In genomic region chr8:70597417-70598272, GRCm38 (mm10) we compare ENCODE assay signal across 8 mouse cellular contexts. TPM values are rescaled to one million over a fixed set of nuclear protein-coding genes. Genes with fewer than 3 reads are reported as not detected.
DNase-seq lines count a peak whose midpoint lies in the region; ATAC-seq lines count a peak whose summit lies in the region.
"Had no signal": no experiment of that assay in that cellular context is flagged by ENCODE, and none has a peak within 500 bp of the region (broad histone marks: within the 10 kb centered on the region; RNA-seq: fewer than 3 reads in every experiment).

No protein-coding gene starts in this region.

- H3K4me2 ChIP-seq in lung, embryonic 15.5 days = peak overlapping the region; percentile 82
- peak overlapping the region; percentile 90 for H3K4me2 ChIP-seq in forebrain, embryonic 15.5 days (replicated peaks)
- H3K4me2 ChIP-seq in limb, embryonic 13.5 days (replicated peaks) = peak overlapping the region; percentile 89
- H3K4me2 ChIP-seq in stomach, embryonic 16.5 days (ENCODE audit: low read depth, low read length) = peak overlapping the region; percentile 79

- 19% methylated on average over 60 of the region's 68 CpGs for WGBS in lung, embryonic 15.5 days
- WGBS in forebrain, embryonic 15.5 days = 6% methylated on average over 66 of the region's 68 CpGs
- 6% methylated on average over 55 of the region's 68 CpGs for WGBS in limb, embryonic 13.5 days
- 22% methylated on average over 63 of the region's 68 CpGs for WGBS in stomach, embryonic 16.5 days

- no peak for ATAC-seq in lung, embryonic 15.5 days (ENCODE audit: borderline replicate concordance, extremely low read depth, low FRiP score, low TSS enrichment)
- ATAC-seq in forebrain, embryonic 15.5 days (replicated peaks) = no peak
- no peak for ATAC-seq in limb, embryonic 13.5 days (ENCODE audit: low FRiP score, low read depth)
- no peak for ATAC-seq in stomach, embryonic 16.5 days (ENCODE audit: insufficient read depth, low FRiP score)

- DNase-seq in lung, postnatal 36 days = no peak
- no peak for DNase-seq in layer of hippocampus, adult 18-20 months (ENCODE audit: low spot score in 2 of 2)
- no peak for DNase-seq in adipocyte (ENCODE audit: low spot score)

- no peaks in the 10 kb centered on the region for H3K9me3 ChIP-seq in lung, embryonic 15.5 days
- no peaks in the 10 kb centered on the region for H3K9me3 ChIP-seq in forebrain, embryonic 15.5 days
- H3K9me3 ChIP-seq in limb, embryonic 13.5 days = peaks cover 5% of the 10 kb centered on the region; the same call in 1 of the 2 replicates
- H3K9me3 ChIP-seq in stomach, embryonic 16.5 days (replicated peaks; ENCODE audit: control insufficient read depth, low read length) = no peaks in the 10 kb centered on the region

- peak overlapping the region; percentile 49 for H3K4me3 ChIP-seq in lung, embryonic 15.5 days
- peak overlapping the region; percentile 49 for H3K4me3 ChIP-seq in forebrain, embryonic 15.5 days
- H3K4me3 ChIP-seq in limb, embryonic 13.5 days = peak overlapping the region; percentile 57
- peak overlapping the region; percentile 47 for H3K4me3 ChIP-seq in stomach, embryonic 16.5 days (replicated peaks; ENCODE audit: low read length)

- H3K27ac ChIP-seq in lung, embryonic 15.5 days = peak overlapping the region; percentile 12; the same call in 1 of the 2 replicates
- H3K27ac ChIP-seq in forebrain, embryonic 15.5 days (replicated peaks) = peak overlapping the region; percentile 16; the same call in 1 of the 2 replicates
- peak overlapping the region; percentile 55; the same call in 1 of the 2 replicates for H3K27ac ChIP-seq in limb, embryonic 13.5 days
- no peak overlapping the region for H3K27ac ChIP-seq in stomach, embryonic 16.5 days (ENCODE audit: low read length)

- H3K36me3 ChIP-seq in lung, embryonic 15.5 days = peaks cover 28% of the 10 kb centered on the region
- 0 out of 2 replicates have a peak, but pooled peaks cover 2% of the 10 kb centered on the region for H3K36me3 ChIP-seq in forebrain, embryonic 15.5 days
- peaks cover 40% of the 10 kb centered on the region for H3K36me3 ChIP-seq in limb, embryonic 13.5 days
- H3K36me3 ChIP-seq in stomach, embryonic 16.5 days (ENCODE audit: control insufficient read depth, insufficient read depth, low read length) = peaks cover 12% of the 10 kb centered on the region

- H3K4me1 ChIP-seq in lung, embryonic 15.5 days = peaks cover 82% of the 10 kb centered on the region
- H3K4me1 ChIP-seq in forebrain, embryonic 15.5 days = peaks cover 68% of the 10 kb centered on the region
- H3K4me1 ChIP-seq in limb, embryonic 13.5 days = peaks cover 80% of the 10 kb centered on the region
- H3K4me1 ChIP-seq in stomach, embryonic 16.5 days (ENCODE audit: control insufficient read depth, insufficient read depth, low read length) = peaks cover 72% of the 10 kb centered on the region

- no peaks in the 10 kb centered on the region for H3K27me3 ChIP-seq in lung, embryonic 15.5 days
- H3K27me3 ChIP-seq in forebrain, embryonic 15.5 days = no peaks in the 10 kb centered on the region
- H3K27me3 ChIP-seq in limb, embryonic 13.5 days = no peaks in the 10 kb centered on the region
- H3K27me3 ChIP-seq in stomach, embryonic 16.5 days (ENCODE audit: control insufficient read depth, insufficient read depth, low read length) = no peaks in the 10 kb centered on the region

- peak overlapping the region; percentile 69 for H3K9ac ChIP-seq in lung, embryonic 15.5 days
- H3K9ac ChIP-seq in forebrain, embryonic 15.5 days (replicated peaks) = peak overlapping the region; percentile 66
- peak overlapping the region; percentile 85 for H3K9ac ChIP-seq in limb, embryonic 13.5 days
- H3K9ac ChIP-seq in stomach, embryonic 16.5 days (ENCODE audit: low read length) = peak overlapping the region; percentile 80

RNA-seq across cellular contexts. Expression of gene Isyna1, which starts 3.5 kb away (rescaled TPM):
- 134 TPM in 2 replicates for polyA plus RNA-seq in lung, embryonic 15.5 days (2015; fragmentation: Nextera tagmentation; extraction: Ambion mirVana)
- polyA plus RNA-seq in forebrain, embryonic 15.5 days (2015; fragmentation: Nextera tagmentation; extraction: Ambion mirVana) = 116 TPM in 2 replicates
- 162 and 165 TPM in 2 replicates for polyA plus RNA-seq in limb, embryonic 13.5 days (2015; fragmentation: Nextera tagmentation; extraction: Ambion mirVana)
- polyA plus RNA-seq in stomach, embryonic 16.5 days (2015; fragmentation: Nextera tagmentation; extraction: Ambion mirVana) = 104 and 111 TPM in 2 replicates
- total RNA-seq in layer of hippocampus, adult 18-20 months (2021) = 10 to 100 TPM; 47.3 to 47.7 TPM

RNA-seq across cellular contexts. Expression of gene Ssbp4, which starts 11.0 kb away (rescaled TPM):
- polyA plus RNA-seq in lung, embryonic 15.5 days (2015; fragmentation: Nextera tagmentation; extraction: Ambion mirVana) = 111 and 122 TPM in 2 replicates
- polyA plus RNA-seq in forebrain, embryonic 15.5 days (2015; fragmentation: Nextera tagmentation; extraction: Ambion mirVana) = 114 TPM in 2 replicates
- 115 and 131 TPM in 2 replicates for polyA plus RNA-seq in limb, embryonic 13.5 days (2015; fragmentation: Nextera tagmentation; extraction: Ambion mirVana)
- 65.2 and 68.3 TPM in 2 replicates for polyA plus RNA-seq in stomach, embryonic 16.5 days (2015; fragmentation: Nextera tagmentation; extraction: Ambion mirVana)
- total RNA-seq in layer of hippocampus, adult 18-20 months (2021) = 100 to 1,000 TPM; 272 to 279 TPM

RNA-seq across cellular contexts. Expression of gene Lrrc25, which starts 18.3 kb away (rescaled TPM):
- polyA plus RNA-seq in lung, embryonic 15.5 days (2015; fragmentation: Nextera tagmentation; extraction: Ambion mirVana) = 1.9 and 2.5 TPM in 2 replicates
- 0.74 and 1.3 TPM in 2 replicates for polyA plus RNA-seq in forebrain, embryonic 15.5 days (2015; fragmentation: Nextera tagmentation; extraction: Ambion mirVana)
- 1.9 and 2.3 TPM in 2 replicates for polyA plus RNA-seq in limb, embryonic 13.5 days (2015; fragmentation: Nextera tagmentation; extraction: Ambion mirVana)
- 2.9 and 3.0 TPM in 2 replicates for polyA plus RNA-seq in stomach, embryonic 16.5 days (2015; fragmentation: Nextera tagmentation; extraction: Ambion mirVana)
- under 1 TPM; 0.33 to 0.37 TPM for total RNA-seq in layer of hippocampus, adult 18-20 months (2021)

RNA-seq across cellular contexts. Expression of gene Gdf15, which starts 34.6 kb away (rescaled TPM):
- 0.31 and 0.45 TPM in 2 replicates for polyA plus RNA-seq in lung, embryonic 15.5 days (2015; fragmentation: Nextera tagmentation; extraction: Ambion mirVana)
- not detected in 2 replicates for polyA plus RNA-seq in forebrain, embryonic 15.5 days (2015; fragmentation: Nextera tagmentation; extraction: Ambion mirVana)
- polyA plus RNA-seq in limb, embryonic 13.5 days (2015; fragmentation: Nextera tagmentation; extraction: Ambion mirVana) = 0.18 TPM in 1 of 2 replicates, not detected in the other
- polyA plus RNA-seq in stomach, embryonic 16.5 days (2015; fragmentation: Nextera tagmentation; extraction: Ambion mirVana) = 0.57 and 0.60 TPM in 2 replicates
- total RNA-seq in layer of hippocampus, adult 18-20 months (2021) = not detected
- total RNA-seq: layer of hippocampus, postnatal 10 days had no signal

RNA-seq across cellular contexts. Expression of gene Ell, which starts 58.4 kb away (rescaled TPM):
- 17.2 and 17.5 TPM in 2 replicates for polyA plus RNA-seq in lung, embryonic 15.5 days (2015; fragmentation: Nextera tagmentation; extraction: Ambion mirVana)
- polyA plus RNA-seq in forebrain, embryonic 15.5 days (2015; fragmentation: Nextera tagmentation; extraction: Ambion mirVana) = 17.4 and 19.2 TPM in 2 replicates
- 20.9 and 21.4 TPM in 2 replicates for polyA plus RNA-seq in limb, embryonic 13.5 days (2015; fragmentation: Nextera tagmentation; extraction: Ambion mirVana)
- polyA plus RNA-seq in stomach, embryonic 16.5 days (2015; fragmentation: Nextera tagmentation; extraction: Ambion mirVana) = 18.6 and 20.5 TPM in 2 replicates
- 10 to 100 TPM; 18.9 to 21.8 TPM for total RNA-seq in layer of hippocampus, adult 18-20 months (2021)
